Mouse (Mus musculus): ENCODE results near the gene Cipc.

GRCm38 (mm10) chr12:86968468-86969219 is 21.8 kb downstream of the Cipc start:
- TF ChIP-seq CTCF (conservative IDR thresholded peaks at IDR 0.05; ENCODE audit: low read length), result no peak
- no peak for TF ChIP-seq NANOG (IDR thresholded peaks at IDR 0.05; ENCODE audit: borderline replicate concordance, low read length)
